14 mouse cellular contexts compared by ENCODE assay signal in genomic region chr19:5472857-5473256, GRCm38 (mm10). TPM values are rescaled to one million over a fixed set of nuclear protein-coding genes. Genes with fewer than 3 reads are reported as not detected.
DNase-seq lines count a peak whose midpoint lies in the region; ATAC-seq and TF ChIP-seq lines count a peak whose summit lies in the region.
"Had no signal": no experiment of that assay in that cellular context is flagged by ENCODE, and none has a peak within 500 bp of the region (broad histone marks: within the 10 kb centered on the region; RNA-seq: fewer than 3 reads in every experiment).

No protein-coding gene starts in this region.

- no peaks in the 10 kb centered on the region for H3K27me3 ChIP-seq in hindbrain, postnatal 0 days (ENCODE audit: insufficient read depth, low read length)
- no peaks in the 10 kb centered on the region for H3K27me3 ChIP-seq in hindbrain, embryonic 13.5 days
- no peaks in the 10 kb centered on the region for H3K27me3 ChIP-seq in neural tube, embryonic 15.5 days (replicated peaks)
- no peaks in the 10 kb centered on the region for H3K27me3 ChIP-seq in intestine, postnatal 0 days (replicated peaks; ENCODE audit: control insufficient read depth, insufficient read depth, low read length)
- H3K27me3 ChIP-seq: CH12.LX; neural tube, embryonic 12.5 days had no signal

- ATAC-seq in hindbrain, postnatal 0 days = no peak
- ATAC-seq in hindbrain, embryonic 13.5 days (ENCODE audit: low FRiP score) = no peak
- no peak for ATAC-seq in neural tube, embryonic 15.5 days (ENCODE audit: low FRiP score)
- ATAC-seq in intestine, postnatal 0 days = no peak
- no peak for ATAC-seq in megakaryocyte-erythroid progenitor cell, adult 5-6 weeks (replicated peaks; ENCODE audit: low FRiP score, low TSS enrichment, poor library complexity, severe bottlenecking)
- ATAC-seq: inflammation-experienced regulatory T-cells, adult 6 months had no signal

- 82% methylated on average over 3 of the region's 3 CpGs for WGBS in hindbrain, postnatal 0 days
- WGBS in hindbrain, embryonic 13.5 days = 79% methylated on average over 3 of the region's 3 CpGs
- WGBS in neural tube, embryonic 15.5 days = 76% methylated on average over 3 of the region's 3 CpGs
- WGBS in intestine, postnatal 0 days = 78% methylated on average over 3 of the region's 3 CpGs

- peak; percentile 33 for TF ChIP-seq CTCF in hindbrain, postnatal 0 days (IDR thresholded peaks at IDR 0.05; ENCODE audit: low read depth)
- peak; percentile 53 for TF ChIP-seq CTCF in intestine, postnatal 0 days (IDR thresholded peaks at IDR 0.05; ENCODE audit: low read depth)

- no peak overlapping the region for H3K27ac ChIP-seq in hindbrain, postnatal 0 days
- no peak overlapping the region for H3K27ac ChIP-seq in hindbrain, embryonic 13.5 days
- no peak overlapping the region for H3K27ac ChIP-seq in neural tube, embryonic 15.5 days (replicated peaks)
- H3K27ac ChIP-seq in intestine, postnatal 0 days (ENCODE audit: low read depth, low read length) = no peak overlapping the region
- H3K27ac ChIP-seq: neural tube, embryonic 12.5 days had no signal

- no peak overlapping the region for H3K9ac ChIP-seq in hindbrain, postnatal 0 days (replicated peaks; ENCODE audit: low read length)
- no peak overlapping the region for H3K9ac ChIP-seq in hindbrain, embryonic 13.5 days
- no peak overlapping the region for H3K9ac ChIP-seq in neural tube, embryonic 15.5 days (replicated peaks)
- no peak overlapping the region for H3K9ac ChIP-seq in intestine, postnatal 0 days (ENCODE audit: low read depth, low read length)
- H3K9ac ChIP-seq: neural tube, embryonic 12.5 days had no signal

- no peak for DNase-seq in hindbrain, postnatal 0 days (ENCODE audit: low spot score)
- no peak for DNase-seq in neural tube, embryonic 10.5 days (ENCODE audit: extremely low spot score, low spot score)
- DNase-seq in frontal cortex, postnatal 10 days (ENCODE audit: low spot score in 2 of 2) = no peak
- no peak for DNase-seq in spleen, postnatal 14 days (ENCODE audit: low spot score in 2 of 2)
- DNase-seq: adrenal gland, adult 8-10 months; cerebellum, postnatal 25 days; midbrain, embryonic 14.5 days had no signal

- no peaks in the 10 kb centered on the region for H3K9me3 ChIP-seq in hindbrain, postnatal 0 days (ENCODE audit: low read length)
- H3K9me3 ChIP-seq in hindbrain, embryonic 13.5 days = no peaks in the 10 kb centered on the region
- no peaks in the 10 kb centered on the region for H3K9me3 ChIP-seq in neural tube, embryonic 15.5 days (replicated peaks)
- H3K9me3 ChIP-seq in intestine, postnatal 0 days (ENCODE audit: control insufficient read depth) = no peaks in the 10 kb centered on the region
- H3K9me3 ChIP-seq: neural tube, embryonic 12.5 days had no signal

- H3K4me3 ChIP-seq in hindbrain, postnatal 0 days (ENCODE audit: low read length) = no peak overlapping the region
- H3K4me3 ChIP-seq in hindbrain, embryonic 13.5 days = no peak overlapping the region
- 0 out of 2 replicates have a peak overlapping the region, but pooled peaks have one; percentile 61 for H3K4me3 ChIP-seq in neural tube, embryonic 15.5 days (replicated peaks)
- no peak overlapping the region for H3K4me3 ChIP-seq in intestine, postnatal 0 days (ENCODE audit: low read depth, low read length)

- H3K36me3 ChIP-seq in hindbrain, postnatal 0 days (ENCODE audit: insufficient read depth, low read length) = no peaks in the 10 kb centered on the region
- peaks cover 11% of the 10 kb centered on the region for H3K36me3 ChIP-seq in hindbrain, embryonic 13.5 days
- H3K36me3 ChIP-seq in neural tube, embryonic 15.5 days = no peaks in the 10 kb centered on the region
- peaks cover 3% of the 10 kb centered on the region; the same call in 1 of the 2 replicates for H3K36me3 ChIP-seq in intestine, postnatal 0 days (ENCODE audit: control insufficient read depth, insufficient read depth)

- H3K4me1 ChIP-seq in hindbrain, postnatal 0 days (ENCODE audit: insufficient read depth, low read length) = peaks cover 7% of the 10 kb centered on the region
- H3K4me1 ChIP-seq in hindbrain, embryonic 13.5 days (replicated peaks) = peaks cover 28% of the 10 kb centered on the region
- H3K4me1 ChIP-seq in neural tube, embryonic 15.5 days = peaks cover 34% of the 10 kb centered on the region
- H3K4me1 ChIP-seq in intestine, postnatal 0 days (replicated peaks; ENCODE audit: control insufficient read depth, insufficient read depth, low read length) = no peaks in the 10 kb centered on the region

- H3K4me2 ChIP-seq in hindbrain, postnatal 0 days (ENCODE audit: low read depth, low read length) = no peak overlapping the region
- no peak overlapping the region for H3K4me2 ChIP-seq in hindbrain, embryonic 13.5 days
- no peak overlapping the region for H3K4me2 ChIP-seq in neural tube, embryonic 15.5 days
- H3K4me2 ChIP-seq in intestine, postnatal 0 days (replicated peaks; ENCODE audit: low read depth) = no peak overlapping the region

RNA-seq across cellular contexts. Expression of gene Efemp2, which starts 0.9 kb away (rescaled TPM):
- 46.3 and 49.3 TPM in 2 replicates for total RNA-seq in hindbrain, postnatal 0 days (2014; rRNA removed)
- polyA plus RNA-seq in hindbrain, postnatal 0 days (2015; fragmentation: Nextera tagmentation; extraction: Ambion mirVana) = 36.5 and 41.7 TPM in 2 replicates
- 45.6 and 48.7 TPM in 2 replicates for polyA plus RNA-seq in hindbrain, embryonic 13.5 days (2015; fragmentation: Nextera tagmentation; extraction: Ambion mirVana)
- polyA plus RNA-seq in neural tube, embryonic 15.5 days (2015; fragmentation: Nextera tagmentation; extraction: Ambion mirVana) = 54.0 and 62.6 TPM in 2 replicates
- 39.4 and 40.7 TPM in 2 replicates for polyA plus RNA-seq in intestine, postnatal 0 days (2015; fragmentation: Nextera tagmentation; extraction: Ambion mirVana)
- 2.3 TPM in 1 of 2 replicates, not detected in the other for total RNA-seq in megakaryocyte-erythroid progenitor cell, adult 5-6 weeks (2014; fragmentation: Nextera tagmentation)
- total RNA-seq in megakaryocyte-erythroid progenitor cell, adult 5-6 weeks (2017) = not detected in 2 replicates

RNA-seq across cellular contexts. Expression of gene Ctsw, which starts 4.5 kb away (rescaled TPM):
- 1.2 and 4.5 TPM in 2 replicates for total RNA-seq in hindbrain, postnatal 0 days (2014; rRNA removed)
- polyA plus RNA-seq in hindbrain, postnatal 0 days (2015; fragmentation: Nextera tagmentation; extraction: Ambion mirVana) = 1.6 and 2.0 TPM in 2 replicates
- polyA plus RNA-seq in hindbrain, embryonic 13.5 days (2015; fragmentation: Nextera tagmentation; extraction: Ambion mirVana) = 5.0 and 5.8 TPM in 2 replicates
- 4.5 and 9.0 TPM in 2 replicates for polyA plus RNA-seq in neural tube, embryonic 15.5 days (2015; fragmentation: Nextera tagmentation; extraction: Ambion mirVana)
- 0.85 and 0.92 TPM in 2 replicates for polyA plus RNA-seq in intestine, postnatal 0 days (2015; fragmentation: Nextera tagmentation; extraction: Ambion mirVana)
- total RNA-seq in megakaryocyte-erythroid progenitor cell, adult 5-6 weeks (2014; fragmentation: Nextera tagmentation) = 4.9 and 10.5 TPM in 2 replicates
- 0.53 and 8.4 TPM in 2 replicates for total RNA-seq in megakaryocyte-erythroid progenitor cell, adult 5-6 weeks (2017)

RNA-seq across cellular contexts. Expression of gene Fibp, which starts 12.4 kb away (rescaled TPM):
- 76.1 and 103 TPM in 2 replicates for total RNA-seq in hindbrain, postnatal 0 days (2014; rRNA removed)
- polyA plus RNA-seq in hindbrain, postnatal 0 days (2015; fragmentation: Nextera tagmentation; extraction: Ambion mirVana) = 172 and 179 TPM in 2 replicates
- polyA plus RNA-seq in hindbrain, embryonic 13.5 days (2015; fragmentation: Nextera tagmentation; extraction: Ambion mirVana) = 169 and 179 TPM in 2 replicates
- 151 and 154 TPM in 2 replicates for polyA plus RNA-seq in neural tube, embryonic 15.5 days (2015; fragmentation: Nextera tagmentation; extraction: Ambion mirVana)
- polyA plus RNA-seq in intestine, postnatal 0 days (2015; fragmentation: Nextera tagmentation; extraction: Ambion mirVana) = 116 and 130 TPM in 2 replicates
- 54.4 and 96.5 TPM in 2 replicates for total RNA-seq in megakaryocyte-erythroid progenitor cell, adult 5-6 weeks (2014; fragmentation: Nextera tagmentation)
- 40.7 and 51.8 TPM in 2 replicates for total RNA-seq in megakaryocyte-erythroid progenitor cell, adult 5-6 weeks (2017)

RNA-seq across cellular contexts. Expression of gene Ccdc85b, which starts 15.2 kb away (rescaled TPM):
- 17.4 and 18.5 TPM in 2 replicates for total RNA-seq in hindbrain, postnatal 0 days (2014; rRNA removed)
- 16.0 and 16.1 TPM in 2 replicates for polyA plus RNA-seq in hindbrain, postnatal 0 days (2015; fragmentation: Nextera tagmentation; extraction: Ambion mirVana)
- polyA plus RNA-seq in hindbrain, embryonic 13.5 days (2015; fragmentation: Nextera tagmentation; extraction: Ambion mirVana) = 9.6 and 10.2 TPM in 2 replicates
- polyA plus RNA-seq in neural tube, embryonic 15.5 days (2015; fragmentation: Nextera tagmentation; extraction: Ambion mirVana) = 12.6 and 15.0 TPM in 2 replicates
- 7.3 and 7.5 TPM in 2 replicates for polyA plus RNA-seq in intestine, postnatal 0 days (2015; fragmentation: Nextera tagmentation; extraction: Ambion mirVana)
- total RNA-seq in megakaryocyte-erythroid progenitor cell, adult 5-6 weeks (2014; fragmentation: Nextera tagmentation) = 2.6 and 2.9 TPM in 2 replicates
- total RNA-seq in megakaryocyte-erythroid progenitor cell, adult 5-6 weeks (2017) = 2.1 and 2.5 TPM in 2 replicates

RNA-seq across cellular contexts. Expression of gene Mus81, which starts 15.3 kb away (rescaled TPM):
- 56.8 and 58.8 TPM in 2 replicates for total RNA-seq in hindbrain, postnatal 0 days (2014; rRNA removed)
- polyA plus RNA-seq in hindbrain, postnatal 0 days (2015; fragmentation: Nextera tagmentation; extraction: Ambion mirVana) = 27.4 and 27.7 TPM in 2 replicates
- polyA plus RNA-seq in hindbrain, embryonic 13.5 days (2015; fragmentation: Nextera tagmentation; extraction: Ambion mirVana) = 42.6 and 49.7 TPM in 2 replicates
- polyA plus RNA-seq in neural tube, embryonic 15.5 days (2015; fragmentation: Nextera tagmentation; extraction: Ambion mirVana) = 48.0 and 48.4 TPM in 2 replicates
- 12.4 and 14.4 TPM in 2 replicates for polyA plus RNA-seq in intestine, postnatal 0 days (2015; fragmentation: Nextera tagmentation; extraction: Ambion mirVana)
- 24.6 and 40.6 TPM in 2 replicates for total RNA-seq in megakaryocyte-erythroid progenitor cell, adult 5-6 weeks (2014; fragmentation: Nextera tagmentation)
- 6.4 and 11.4 TPM in 2 replicates for total RNA-seq in megakaryocyte-erythroid progenitor cell, adult 5-6 weeks (2017)
